Mouse (Mus musculus) left cerebral cortex, postnatal 25 days (tissue): ENCODE measurements at regions not wholly inside any gene's neighbourhood (a gene's known extent, or its start where the extent isn't known, plus 50 kb on each side); places are given as distances from the start of the nearest gene placed in this dataset.
"Not testable (repeated sequence)": the region's sequence is repeated elsewhere in the genome, so short reads cannot be mapped to it uniquely, and the experiment has no call there.

Experiments
- DNase-seq, 2 experiments: peaks; one replicate each; pipeline ENCODE4 v3.0.0; 2022; ENCODE audit warnings: low spot score in 2 of 2, mixed read lengths in 1 of 2
- intact Hi-C: fragments of 180-260 bp; cut with DNase I; formaldehyde crosslinking; loops from one replicate; pipeline ENCODE4 v1.15.1; 2025

DNA sequence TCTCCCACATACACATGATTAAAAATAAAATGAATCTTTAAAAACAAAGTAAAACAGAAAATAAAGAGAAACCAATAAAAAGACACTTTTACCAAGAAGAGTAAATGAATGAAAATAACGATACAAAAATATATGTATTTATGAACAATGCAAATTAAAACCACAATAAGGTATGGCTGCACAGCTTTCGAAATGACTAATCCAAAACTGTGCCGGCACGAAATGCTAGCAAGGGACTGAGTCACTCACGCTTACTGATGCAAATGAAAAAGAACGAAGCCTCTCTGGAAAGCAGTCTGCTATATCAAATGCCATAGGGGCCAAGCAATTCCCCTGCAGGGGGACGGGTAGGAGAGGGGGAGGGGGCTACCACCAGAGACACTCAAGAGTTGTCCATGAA lies 704.0 kb downstream of the 4930447A16Rik start:
- intact Hi-C loops: no loop called here
- DNase-seq: peak; percentile 8 to 59

- intact Hi-C loops: no loop called here
- no peak for DNase-seq
Measured at GRCm38 (mm10) chr15:38129861-38130631, 704.7 kb downstream of the 4930447A16Rik start.

GRCm38 (mm10) chr15:38130632-38131028 lies 705.3 kb downstream of the 4930447A16Rik start:
- intact Hi-C loops: no loop called here
- no peak for DNase-seq

- intact Hi-C loops: no loop called here
Measured at GRCm38 (mm10) chr15:38139639-38140038, 714.3 kb downstream of the 4930447A16Rik start.

GRCm38 (mm10) chr15:38143495-38143894 lies 718.1 kb downstream of the 4930447A16Rik start:
- intact Hi-C loops: no loop called here
- no peak for DNase-seq

More at GRCm38 (mm10) chr15:38139639-38140038, 714.3 kb downstream of the 4930447A16Rik start:
- DNase-seq: no peak

GRCm38 (mm10) chr15:38151654-38152053 lies 726.3 kb downstream of the 4930447A16Rik start:
- intact Hi-C loops: no loop called here
- no peak for DNase-seq

DNA sequence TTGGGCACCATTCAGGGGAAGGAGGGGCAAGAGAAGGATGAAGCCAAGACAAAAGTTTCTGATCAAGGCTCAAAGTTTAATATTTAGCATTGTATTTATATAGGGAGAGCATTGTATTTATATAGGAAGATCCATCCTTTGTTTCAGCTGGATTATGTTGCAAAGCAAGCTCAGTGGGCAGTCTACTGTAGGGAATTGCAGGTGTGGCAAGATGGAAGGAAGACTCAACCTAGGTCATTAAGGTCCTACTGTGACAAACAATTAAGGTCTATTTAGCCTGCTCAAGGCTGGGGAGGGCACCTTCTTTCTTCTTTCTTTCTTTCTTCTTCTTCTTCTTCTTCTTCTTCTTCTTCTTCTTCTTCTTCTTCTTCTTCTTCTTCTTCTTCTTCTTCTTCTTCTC lies 728.5 kb downstream of the 4930447A16Rik start:
- DNase-seq, intact Hi-C loops: not testable (repeated sequence)

GRCm38 (mm10) chr15:38159161-38159560 lies 733.8 kb downstream of the 4930447A16Rik start:
- no peak for DNase-seq
- intact Hi-C loops: no loop called here

DNA sequence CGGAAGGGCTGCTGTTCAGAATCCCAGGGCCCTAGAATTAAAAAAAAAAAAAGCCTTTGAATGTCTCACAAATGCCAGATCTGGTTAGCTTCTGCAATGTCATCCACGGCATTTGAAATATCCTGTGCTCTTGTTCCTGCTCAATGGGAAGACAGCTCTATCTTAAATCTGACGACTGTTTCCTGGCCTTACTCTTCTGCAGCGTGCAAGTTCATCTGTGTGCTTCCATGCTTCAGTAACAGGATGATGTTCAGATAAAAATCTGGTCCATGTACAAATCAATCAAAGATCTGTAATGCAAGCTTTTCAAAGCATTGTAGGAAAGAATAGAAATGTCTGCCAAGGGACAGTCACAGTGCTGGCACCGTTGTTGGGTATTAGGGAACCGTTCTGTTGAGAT lies 738.4 kb downstream of the 4930447A16Rik start:
- no peak for DNase-seq
- intact Hi-C loops: no loop called here

DNA sequence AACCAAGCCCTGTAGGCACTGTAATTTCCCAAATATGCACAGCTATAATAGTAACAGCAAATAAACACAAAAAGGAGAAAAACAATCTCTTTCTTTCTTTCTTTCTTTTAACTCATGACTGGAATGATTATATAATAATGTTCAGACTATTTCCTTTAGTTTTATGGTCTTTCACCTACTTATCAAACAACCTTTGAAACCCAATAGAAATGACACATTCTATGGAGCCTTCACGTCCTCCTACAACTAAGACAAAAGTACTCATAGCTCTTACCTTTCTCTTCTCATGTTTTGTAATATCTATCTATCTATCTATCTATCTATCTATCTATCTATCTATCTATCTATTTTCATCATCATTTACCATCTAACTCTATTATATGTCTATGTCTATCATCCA lies 739.5 kb downstream of the 4930447A16Rik start:
- intact Hi-C loops: no loop called here
- no peak for DNase-seq

GRCm38 (mm10) chr15:38165881-38166445 lies 740.6 kb downstream of the 4930447A16Rik start:
- intact Hi-C loops: no loop called here
- no peak for DNase-seq

GRCm38 (mm10) chr15:38166476-38166875 lies 741.1 kb downstream of the 4930447A16Rik start:
- intact Hi-C loops: no loop called here
- DNase-seq: no peak

DNA sequence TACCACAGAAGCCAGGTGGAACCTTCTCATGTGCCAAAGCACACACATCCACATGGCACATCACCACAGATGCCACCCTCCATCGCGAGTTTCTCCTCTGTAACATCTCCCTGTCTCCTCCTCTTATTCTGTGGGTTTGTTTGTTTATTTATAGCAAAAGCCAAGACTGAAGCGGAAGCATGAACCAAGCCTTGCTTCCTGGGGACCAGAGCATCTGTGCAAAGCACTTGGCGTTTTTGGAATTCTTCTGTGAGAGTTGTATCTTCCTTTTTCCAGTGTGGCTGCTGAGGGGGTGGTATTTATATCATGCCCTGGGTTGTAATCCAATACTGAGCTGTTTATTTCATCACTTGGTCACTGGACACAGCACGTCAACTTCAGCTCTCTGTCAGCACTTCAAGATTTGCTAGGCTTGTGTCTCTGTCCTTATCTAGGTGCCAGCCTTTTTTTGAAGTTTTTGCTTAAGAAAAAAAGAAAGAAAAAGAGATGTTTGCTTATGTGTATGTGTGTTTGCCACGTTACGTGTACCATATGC lies 742.3 kb downstream of the 4930447A16Rik start:
- intact Hi-C loops: no loop called here
- DNase-seq: no peak

- intact Hi-C loops: no loop called here
- DNase-seq: no peak
Measured at GRCm38 (mm10) chr15:38169191-38169590, 743.8 kb downstream of the 4930447A16Rik start.
